Mouse (Mus musculus): ENCODE results near the gene Tmem56. TPM values are rescaled to one million over a fixed set of nuclear protein-coding genes. Genes with fewer than 3 reads are reported as not detected.
A peak's percentile ranks its signal among the peaks of the same experiment; 100 is the strongest.

The Tmem56 gene
- polyA plus RNA-seq, 1 experiment from 2014 or later: 0.84 TPM

DNA sequence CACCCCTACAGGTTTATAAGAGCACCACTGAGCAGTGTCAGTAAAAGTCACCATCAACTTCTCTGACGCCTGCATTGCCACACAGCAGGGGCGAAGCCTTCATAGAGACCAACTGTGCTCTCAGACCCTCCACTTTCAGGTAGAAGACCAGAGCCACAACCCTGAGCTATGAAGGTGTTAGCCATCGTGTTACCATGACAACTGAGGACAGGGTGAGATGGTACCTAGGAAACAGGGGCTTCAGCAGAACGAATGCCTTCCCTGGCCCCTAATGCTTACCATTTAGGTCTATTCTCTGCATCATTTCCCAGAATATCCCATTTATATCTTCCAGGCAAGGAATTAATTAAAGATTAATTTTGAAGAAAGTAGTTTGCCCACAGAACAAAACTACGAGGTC, 26.0 kb upstream of the Tmem56 start:
- WGBS: 89% methylated on average over 5 of the region's 5 CpGs
- Histone ChIP-seq H3K9me3 (no peaks in the 10 kb centered on the region), H3K4me1 (replicated peaks) (peaks cover 9% of the 10 kb centered on the region; the same call in 1 of the 2 replicates), H3K4me3 (no peak overlapping the region), H3K27ac (no peak overlapping the region), H3K27me3 (ENCODE audit: insufficient read depth, poor library complexity, severe bottlenecking) (no peaks in the 10 kb centered on the region), H3K36me3 (peaks cover 6% of the 10 kb centered on the region)
- DNase-seq (ENCODE audit: low spot score): no peak

DNA sequence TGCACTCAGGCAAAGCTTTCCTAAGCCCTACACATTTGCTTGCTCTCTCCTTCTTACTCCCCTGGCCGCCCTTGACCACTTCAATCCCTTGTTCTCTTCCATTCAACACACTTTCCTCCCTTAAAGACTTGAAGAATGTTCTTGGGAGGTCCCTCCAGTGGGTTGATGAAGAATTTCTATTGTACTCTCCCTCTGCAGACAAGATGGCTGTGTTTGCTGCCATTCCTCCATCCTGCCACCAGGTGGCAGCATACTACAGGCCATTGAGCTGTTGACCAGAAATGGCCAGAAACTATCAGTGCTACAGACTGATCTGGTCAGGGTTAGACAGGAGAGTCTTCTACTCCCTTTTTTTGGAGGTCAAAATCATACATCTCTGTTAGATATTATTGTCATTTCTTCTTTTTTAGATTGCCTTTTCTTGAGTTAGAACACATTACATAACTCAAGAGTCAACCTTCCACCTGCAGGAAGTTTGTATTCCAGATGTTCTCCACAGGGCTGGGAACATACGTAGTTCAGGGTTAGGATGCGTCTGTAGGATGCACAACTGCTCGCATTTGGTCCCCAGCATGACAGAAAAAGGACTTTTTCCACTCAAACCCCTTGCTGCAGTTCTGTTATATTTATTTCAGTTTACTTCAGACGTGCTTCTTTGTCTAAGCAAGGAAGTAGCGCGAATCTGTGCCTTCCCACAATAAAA, 24.8 kb upstream of the Tmem56 start:
- no peaks in the 10 kb centered on the region for H3K9me3 ChIP-seq
- H3K4me1 ChIP-seq (replicated peaks): no peaks in the 10 kb centered on the region
- WGBS: 78% methylated on average over 7 of the region's 7 CpGs
- 0 out of 2 replicates have a peak overlapping the region, but pooled peaks have one; percentile 67 for H3K27ac ChIP-seq
- DNase-seq (ENCODE audit: low spot score): peak; percentile 77
- peaks cover 7% of the 10 kb centered on the region for H3K36me3 ChIP-seq
- no peaks in the 10 kb centered on the region for H3K27me3 ChIP-seq (ENCODE audit: insufficient read depth, poor library complexity, severe bottlenecking)
- H3K4me3 ChIP-seq: no peak overlapping the region

DNA sequence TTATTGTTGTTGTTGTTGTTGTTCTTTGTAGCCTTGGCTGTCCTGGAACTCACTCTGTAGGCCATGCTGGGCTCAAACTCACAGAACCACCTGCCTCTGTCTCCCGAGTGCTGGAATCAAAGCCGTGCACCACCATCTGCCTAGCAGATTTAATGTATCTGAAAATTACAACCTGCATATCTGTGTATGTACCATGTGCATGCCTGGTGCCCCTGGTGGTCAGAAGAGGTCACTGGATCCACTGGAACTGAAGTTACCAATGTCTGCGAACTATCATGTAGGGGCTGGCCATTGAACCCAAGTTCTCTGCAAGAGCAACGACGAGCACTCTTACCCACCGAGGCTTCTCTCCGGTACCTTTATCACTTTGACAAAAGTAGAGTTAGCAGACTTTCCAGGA, 23.7 kb upstream of the Tmem56 start:
- WGBS: 93% methylated on average over 7 of the region's 7 CpGs
- Histone ChIP-seq H3K36me3 (peaks cover 16% of the 10 kb centered on the region), H3K4me3 (no peak overlapping the region), H3K9me3 (no peaks in the 10 kb centered on the region), H3K27ac (no peak overlapping the region), H3K4me1 (replicated peaks) (no peaks in the 10 kb centered on the region), H3K27me3 (ENCODE audit: insufficient read depth, poor library complexity, severe bottlenecking) (no peaks in the 10 kb centered on the region)
- DNase-seq (ENCODE audit: low spot score): no peak

- no peak overlapping the region for H3K27ac ChIP-seq
- H3K27me3 ChIP-seq (ENCODE audit: insufficient read depth, poor library complexity, severe bottlenecking): no peaks in the 10 kb centered on the region
- H3K4me1 ChIP-seq (replicated peaks): peaks cover 19% of the 10 kb centered on the region
- DNase-seq (ENCODE audit: low spot score): no peak
- no peaks in the 10 kb centered on the region for H3K9me3 ChIP-seq
- WGBS: 80% methylated on average over 2 of the region's 2 CpGs
- H3K36me3 ChIP-seq: peaks cover 4% of the 10 kb centered on the region; the same call in 1 of the 2 replicates
- H3K4me3 ChIP-seq: no peak overlapping the region
These were observed 11.3 kb upstream of the Tmem56 start for GRCm38 (mm10) chr3:121294200-121294599.

DNA sequence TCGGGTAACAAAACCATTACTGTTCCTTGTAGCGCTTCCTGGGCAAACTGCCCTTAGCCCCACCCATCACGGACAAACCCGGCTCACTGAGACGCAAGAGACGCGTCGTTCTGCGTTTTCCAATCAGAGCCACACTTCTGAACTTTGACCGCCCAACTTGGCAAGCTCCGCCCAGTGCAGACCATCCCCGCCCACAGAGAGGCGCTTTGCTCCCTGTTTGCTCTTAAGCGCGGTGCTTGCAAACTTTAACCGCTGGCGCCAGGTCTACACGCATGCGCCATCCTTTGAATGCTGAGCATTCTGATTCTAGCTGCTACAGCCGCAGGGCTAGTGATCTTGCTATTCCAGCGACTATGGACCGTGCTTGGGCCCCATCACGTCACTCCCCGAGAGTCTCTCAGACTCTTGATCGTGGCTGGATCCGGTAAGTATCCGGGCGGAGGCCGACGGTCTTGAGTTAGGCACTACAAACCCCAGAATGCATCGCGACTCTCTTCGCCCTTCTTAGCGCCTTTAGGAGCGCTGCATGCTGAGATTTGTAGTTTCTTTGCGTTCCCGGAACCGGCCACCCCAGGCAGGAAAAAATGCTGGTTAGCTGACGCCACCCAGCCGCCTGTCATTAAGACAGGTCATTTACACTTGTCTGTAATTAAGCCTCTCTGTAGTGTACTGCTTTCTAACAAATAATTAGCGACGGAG, 8.8 kb upstream of the Tmem56 start, which contains the start of gene Alg14:
Gene Alg14, plus strand, starts transcription at position 214 of the 699 bp plus-strand sequence.
- Histone ChIP-seq H3K36me3 (no peaks in the 10 kb centered on the region), H3K27me3 (ENCODE audit: insufficient read depth, poor library complexity, severe bottlenecking) (no peaks in the 10 kb centered on the region), H3K9me3 (no peaks in the 10 kb centered on the region), H3K4me1 (replicated peaks) (peaks cover 19% of the 10 kb centered on the region), H3K4me3 (peak within 1 kb of the TSS; percentile 63), H3K27ac (peak within 1 kb of the TSS; percentile 94)
- DNase-seq (ENCODE audit: low spot score): peak; percentile 95
- under 1% methylated on average over 42 of the region's 42 CpGs for WGBS

- H3K27ac ChIP-seq: peak overlapping the region; percentile 94
- H3K4me3 ChIP-seq: peak overlapping the region; percentile 63
- peaks cover 19% of the 10 kb centered on the region for H3K4me1 ChIP-seq (replicated peaks)
- no peak for DNase-seq (ENCODE audit: low spot score)
- WGBS: 7% methylated on average over 7 of the region's 7 CpGs
- no peaks in the 10 kb centered on the region for H3K36me3 ChIP-seq
- H3K27me3 ChIP-seq (ENCODE audit: insufficient read depth, poor library complexity, severe bottlenecking): no peaks in the 10 kb centered on the region
- H3K9me3 ChIP-seq: no peaks in the 10 kb centered on the region
These were observed 8.3 kb upstream of the Tmem56 start for GRCm38 (mm10) chr3:121291225-121291559.

DNA sequence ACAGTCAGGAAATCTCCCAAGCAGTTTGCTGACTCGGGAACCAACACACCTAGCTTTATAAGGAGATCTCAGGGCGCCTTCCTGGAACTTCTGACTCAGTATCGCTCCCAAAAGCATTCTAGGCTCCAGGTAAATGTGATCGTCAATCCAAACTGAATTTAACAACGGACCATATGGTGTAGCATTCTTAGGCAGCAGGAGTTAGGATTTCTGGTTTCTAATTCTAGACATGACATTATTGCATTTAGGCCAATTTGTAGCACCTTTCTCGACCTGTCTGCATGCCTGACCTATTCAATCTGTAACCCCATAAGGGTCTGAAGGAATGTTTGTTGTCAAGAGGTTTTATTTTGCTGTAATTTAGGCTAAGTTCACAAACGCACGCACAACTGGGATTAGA, 7.8 kb upstream of the Tmem56 start:
- Histone ChIP-seq H3K4me3 (peak overlapping the region; percentile 63), H3K9me3 (no peaks in the 10 kb centered on the region), H3K27ac (peak overlapping the region; percentile 94), H3K27me3 (ENCODE audit: insufficient read depth, poor library complexity, severe bottlenecking) (no peaks in the 10 kb centered on the region), H3K36me3 (no peaks in the 10 kb centered on the region), H3K4me1 (replicated peaks) (peaks cover 19% of the 10 kb centered on the region)
- 80% methylated on average over 8 of the region's 8 CpGs for WGBS
- DNase-seq (ENCODE audit: low spot score): no peak

GRCm38 (mm10) chr3:121287151-121287550, 4.3 kb upstream of the Tmem56 start:
- Histone ChIP-seq H3K9me3 (no peaks in the 10 kb centered on the region), H3K27ac (no peak overlapping the region), H3K27me3 (ENCODE audit: insufficient read depth, poor library complexity, severe bottlenecking) (no peaks in the 10 kb centered on the region), H3K4me1 (replicated peaks) (peaks cover 8% of the 10 kb centered on the region), H3K4me3 (no peak overlapping the region), H3K36me3 (no peaks in the 10 kb centered on the region)
- WGBS: 97% methylated on average over 2 of the region's 2 CpGs
- no peak for DNase-seq (ENCODE audit: low spot score)

DNA sequence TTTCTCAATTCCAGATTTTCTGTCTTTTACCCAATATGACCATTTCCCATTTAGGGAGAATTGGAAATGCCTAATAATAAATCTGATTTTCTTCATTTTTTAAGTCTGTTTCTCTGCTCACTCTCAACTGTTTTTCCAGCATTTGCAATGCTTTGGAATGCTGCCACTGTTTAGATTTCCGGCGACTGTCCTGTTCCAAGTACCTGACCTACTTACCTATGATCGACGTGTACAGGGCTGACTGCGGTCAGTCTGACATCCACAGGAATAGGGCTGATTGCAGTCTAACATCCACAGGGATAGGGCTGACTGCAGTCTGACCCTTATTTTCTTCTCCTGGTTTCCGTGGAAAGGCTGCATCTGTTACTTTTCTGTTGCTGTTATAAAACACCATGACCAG, 2.3 kb upstream of the Tmem56 start:
- no peak for DNase-seq (ENCODE audit: low spot score)
- no peak overlapping the region for H3K27ac ChIP-seq
- H3K4me3 ChIP-seq: no peak overlapping the region
- 94% methylated on average over 6 of the region's 6 CpGs for WGBS
- H3K27me3 ChIP-seq (ENCODE audit: insufficient read depth, poor library complexity, severe bottlenecking): no peaks in the 10 kb centered on the region
- H3K36me3 ChIP-seq: no peaks in the 10 kb centered on the region
- H3K9me3 ChIP-seq: no peaks in the 10 kb centered on the region
- no peaks in the 10 kb centered on the region for H3K4me1 ChIP-seq (replicated peaks)

DNA sequence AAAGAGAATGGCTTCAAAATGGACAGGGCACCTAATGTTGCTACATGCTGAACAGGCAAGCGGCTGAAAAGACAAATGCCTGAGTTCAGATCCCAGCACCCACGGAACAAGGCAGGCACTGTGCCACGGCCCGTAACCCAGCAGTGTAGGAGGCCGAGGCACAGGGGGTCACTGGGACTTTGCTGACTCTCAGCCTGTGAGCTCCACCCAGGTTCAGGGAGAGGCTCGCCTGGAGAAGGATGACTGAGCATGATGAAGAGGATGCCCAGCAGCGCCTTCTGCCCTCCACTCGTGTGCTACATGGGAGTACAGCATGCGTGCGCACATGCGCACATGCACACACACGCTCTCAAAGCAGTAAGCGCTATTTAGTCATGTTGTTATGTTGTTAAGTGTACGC, 3.2 kb downstream of the Tmem56 start:
- no peak overlapping the region for H3K27ac ChIP-seq
- 85% methylated on average over 14 of the region's 14 CpGs for WGBS
- H3K4me3 ChIP-seq: no peak overlapping the region
- H3K9me3 ChIP-seq: no peaks in the 10 kb centered on the region
- H3K4me1 ChIP-seq (replicated peaks): no peaks in the 10 kb centered on the region
- H3K36me3 ChIP-seq: no peaks in the 10 kb centered on the region
- H3K27me3 ChIP-seq (ENCODE audit: insufficient read depth, poor library complexity, severe bottlenecking): no peaks in the 10 kb centered on the region
- DNase-seq (ENCODE audit: low spot score): no peak

GRCm38 (mm10) chr3:121277557-121277956, 5.3 kb downstream of the Tmem56 start:
- no peaks in the 10 kb centered on the region for H3K36me3 ChIP-seq
- no peak overlapping the region for H3K27ac ChIP-seq
- H3K4me3 ChIP-seq: no peak overlapping the region
- 93% methylated on average over 4 of the region's 4 CpGs for WGBS
- H3K9me3 ChIP-seq: no peaks in the 10 kb centered on the region
- no peaks in the 10 kb centered on the region for H3K4me1 ChIP-seq (replicated peaks)
- H3K27me3 ChIP-seq (ENCODE audit: insufficient read depth, poor library complexity, severe bottlenecking): no peaks in the 10 kb centered on the region
- no peak for DNase-seq (ENCODE audit: low spot score)

DNA sequence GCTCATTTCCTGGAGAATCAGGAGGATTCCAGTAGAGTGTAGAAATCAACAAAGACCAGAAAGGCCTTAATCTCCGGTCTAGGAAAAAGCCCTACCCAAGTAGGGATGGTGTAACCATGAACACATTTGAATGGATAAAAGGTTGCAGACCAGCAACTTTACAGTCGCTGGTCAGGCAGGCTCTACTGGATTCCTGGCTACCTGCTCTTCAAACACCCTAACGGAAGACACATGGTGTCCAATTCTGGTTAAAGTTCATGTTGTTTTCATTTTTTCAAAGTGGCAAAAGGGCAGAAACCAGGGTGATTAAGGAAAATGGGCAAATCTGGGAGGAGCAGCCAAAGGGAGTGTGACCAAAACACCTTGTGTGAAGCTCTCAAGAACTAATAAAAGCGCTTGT, 5.9 kb downstream of the Tmem56 start:
- no peak overlapping the region for H3K27ac ChIP-seq
- no peaks in the 10 kb centered on the region for H3K9me3 ChIP-seq
- H3K27me3 ChIP-seq (ENCODE audit: insufficient read depth, poor library complexity, severe bottlenecking): no peaks in the 10 kb centered on the region
- 81% methylated on average over 4 of the region's 4 CpGs for WGBS
- no peaks in the 10 kb centered on the region for H3K36me3 ChIP-seq
- no peaks in the 10 kb centered on the region for H3K4me1 ChIP-seq (replicated peaks)
- no peak overlapping the region for H3K4me3 ChIP-seq
- DNase-seq (ENCODE audit: low spot score): no peak

DNA sequence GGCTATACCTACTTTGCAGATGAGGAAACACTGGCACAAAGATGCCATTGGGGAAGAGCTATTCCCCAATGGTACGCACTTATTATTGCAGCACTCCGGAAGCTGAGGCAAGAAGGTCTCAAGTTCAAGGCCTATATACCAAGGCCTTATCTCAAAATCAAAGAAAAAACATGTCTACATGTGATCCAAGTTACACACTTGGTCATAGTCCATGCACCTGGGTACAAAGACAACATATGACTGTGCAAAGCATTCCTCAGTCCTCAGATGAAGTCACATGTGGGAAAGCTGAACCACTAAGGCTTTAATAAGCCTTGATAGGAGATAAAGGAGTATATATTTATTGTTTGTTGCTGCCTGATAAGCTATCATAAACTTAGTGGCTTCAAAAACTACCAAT, 8.9 kb downstream of the Tmem56 start:
- no peak for DNase-seq (ENCODE audit: low spot score)
- no peak overlapping the region for H3K27ac ChIP-seq
- WGBS: 91% methylated on average over 2 of the region's 2 CpGs
- H3K9me3 ChIP-seq: no peaks in the 10 kb centered on the region
- H3K4me1 ChIP-seq (replicated peaks): no peaks in the 10 kb centered on the region
- H3K27me3 ChIP-seq (ENCODE audit: insufficient read depth, poor library complexity, severe bottlenecking): no peaks in the 10 kb centered on the region
- no peak overlapping the region for H3K4me3 ChIP-seq
- H3K36me3 ChIP-seq: no peaks in the 10 kb centered on the region

All from hindbrain, embryonic 10.5 days (tissue).